Mouse (Mus musculus): Measurements from ENCODE around the gene Ooep. TPM values are rescaled to one million over a fixed set of nuclear protein-coding genes. Genes with fewer than 3 reads are reported as not detected.

Ooep gene
- total RNA-seq (2015) (not detected in 2 replicates), total RNA-seq (2017) (not detected in 2 replicates)

GRCm38 (mm10) chr9:78378113-78378785 lies at the start of gene Ooep:
Gene Ooep (minus strand): TSS chr9:78378725.
- ATAC-seq (replicated peaks; ENCODE audit: poor library complexity): peak; percentile 78

- ATAC-seq (replicated peaks; ENCODE audit: poor library complexity): peak; percentile 87
These were observed 49.7 kb upstream of the Ooep start for GRCm38 (mm10) chr9:78428185-78428584.

GRCm38 (mm10) chr9:78427362-78427781 lies 48.8 kb upstream of the Ooep start:
- ATAC-seq (replicated peaks; ENCODE audit: poor library complexity): peak; percentile 63

- ATAC-seq (replicated peaks; ENCODE audit: poor library complexity): no peak
These were observed 23.1 kb upstream of the Ooep start for GRCm38 (mm10) chr9:78401596-78401995.

- no peak for ATAC-seq (replicated peaks; ENCODE audit: poor library complexity)
These were observed 22.0 kb upstream of the Ooep start for GRCm38 (mm10) chr9:78400570-78400969.

GRCm38 (mm10) chr9:78396517-78396916 lies 18.0 kb upstream of the Ooep start:
- ATAC-seq (replicated peaks; ENCODE audit: poor library complexity): no peak

- peak; percentile 83 for ATAC-seq (replicated peaks; ENCODE audit: poor library complexity)
These were observed 17.3 kb upstream of the Ooep start, which contains the start of gene Ddx43 for GRCm38 (mm10) chr9:78395630-78396351. Gene Ddx43 (plus strand): TSS chr9:78395777.

- ATAC-seq (replicated peaks; ENCODE audit: poor library complexity): no peak
These were observed 16.7 kb upstream of the Ooep start for GRCm38 (mm10) chr9:78395244-78395629.

GRCm38 (mm10) chr9:78394602-78395001 lies 16.1 kb upstream of the Ooep start:
- no peak for ATAC-seq (replicated peaks; ENCODE audit: poor library complexity)

GRCm38 (mm10) chr9:78393741-78394140 lies 15.2 kb upstream of the Ooep start:
- no peak for ATAC-seq (replicated peaks; ENCODE audit: poor library complexity)

- peak; percentile 50 for ATAC-seq (replicated peaks; ENCODE audit: poor library complexity)
These were observed 11.5 kb upstream of the Ooep start for GRCm38 (mm10) chr9:78389981-78390380.

- no peak for ATAC-seq (replicated peaks; ENCODE audit: poor library complexity)
These were observed 8.4 kb upstream of the Ooep start for GRCm38 (mm10) chr9:78386947-78387346.

GRCm38 (mm10) chr9:78385893-78386292 lies 7.4 kb upstream of the Ooep start:
- ATAC-seq (replicated peaks; ENCODE audit: poor library complexity): peak; percentile 72

- ATAC-seq (replicated peaks; ENCODE audit: poor library complexity): no peak
These were observed 979 bp downstream of the Ooep start for GRCm38 (mm10) chr9:78377546-78377945.

GRCm38 (mm10) chr9:78375486-78375885 lies 3.0 kb downstream of the Ooep start:
- no peak for ATAC-seq (replicated peaks; ENCODE audit: poor library complexity)

GRCm38 (mm10) chr9:78374885-78375389 lies 3.6 kb downstream of the Ooep start:
- ATAC-seq (replicated peaks; ENCODE audit: poor library complexity): no peak

GRCm38 (mm10) chr9:78374397-78374796 lies 4.1 kb downstream of the Ooep start:
- no peak for ATAC-seq (replicated peaks; ENCODE audit: poor library complexity)

GRCm38 (mm10) chr9:78372827-78373504 lies 5.6 kb downstream of the Ooep start:
- no peak for ATAC-seq (replicated peaks; ENCODE audit: poor library complexity)

- ATAC-seq (replicated peaks; ENCODE audit: poor library complexity): no peak
These were observed 7.1 kb downstream of the Ooep start for GRCm38 (mm10) chr9:78371441-78371840.

- ATAC-seq (replicated peaks; ENCODE audit: poor library complexity): no peak
These were observed 8.7 kb downstream of the Ooep start for GRCm38 (mm10) chr9:78369786-78370185.

GRCm38 (mm10) chr9:78369349-78369748 lies 9.2 kb downstream of the Ooep start:
- no peak for ATAC-seq (replicated peaks; ENCODE audit: poor library complexity)
